8 mouse cellular contexts compared by ENCODE assay signal in the genomic region with DNA sequence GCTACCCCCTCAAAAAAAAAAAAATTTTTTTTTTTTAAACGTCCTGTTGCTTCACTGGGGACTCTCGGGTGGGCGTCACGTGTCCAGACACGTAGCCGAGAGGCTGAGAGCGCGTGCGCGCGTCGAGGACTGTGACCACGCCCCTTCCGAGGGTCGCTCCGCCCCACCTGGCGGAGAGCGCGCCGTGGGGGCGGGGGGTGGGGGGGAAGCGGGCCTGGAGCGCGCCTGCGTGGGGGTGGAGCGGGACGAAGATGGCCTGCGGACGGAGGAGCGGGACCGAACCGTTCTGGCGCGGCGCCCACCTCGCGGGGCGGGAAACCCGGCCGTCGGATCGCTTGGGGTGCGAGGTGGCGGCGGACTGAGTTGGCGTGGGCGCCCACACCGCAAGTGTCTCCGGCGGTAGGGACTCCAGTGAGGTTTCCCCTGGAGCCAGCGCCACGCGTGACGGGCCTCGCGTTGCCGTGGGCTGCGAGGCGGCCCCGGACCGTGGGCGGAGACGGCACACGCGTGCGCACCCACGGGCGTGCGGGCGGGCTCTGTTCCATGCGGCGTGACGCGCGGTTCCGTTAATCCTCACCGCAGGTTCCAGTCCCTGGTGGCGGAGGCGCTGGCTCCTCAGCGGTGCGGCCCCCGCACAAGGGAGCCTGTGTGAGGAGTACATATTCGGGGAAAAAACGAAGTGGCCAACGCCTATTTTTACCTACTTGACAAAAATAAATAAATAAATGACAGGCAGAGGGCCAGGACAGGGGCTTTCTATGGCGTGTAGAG. TPM values are rescaled to one million over a fixed set of nuclear protein-coding genes. Genes with fewer than 3 reads are reported as not detected.
A peak's percentile ranks its signal among the peaks of the same experiment; 100 is the strongest.
DNase-seq lines count a peak whose midpoint lies in the region; ATAC-seq and TF ChIP-seq lines count a peak whose summit lies in the region.

A gene (minus strand): TSS at position 170 of the 771 bp plus-strand sequence.

- H3K4me3 ChIP-seq in ES-Bruce4 (ENCODE audit: low read depth, low read length) = peak within 1 kb of the TSS; percentile 96
- H3K4me3 ChIP-seq in forebrain, embryonic 14.5 days (ENCODE audit: low read depth, low read length) = peak within 1 kb of the TSS; percentile 90
- peak within 1 kb of the TSS; percentile 98 for H3K4me3 ChIP-seq in lung, adult 2 months (replicated peaks; ENCODE audit: extremely low read depth, low read depth, low read length)

- H3K27me3 ChIP-seq in ES-Bruce4 (ENCODE audit: control insufficient read depth, insufficient read depth, low read length, poor library complexity, severe bottlenecking) = no peaks in the 10 kb centered on the region
- no peaks in the 10 kb centered on the region for H3K27me3 ChIP-seq in forebrain, embryonic 14.5 days (replicated peaks; ENCODE audit: control insufficient read depth, insufficient read depth, low read length)

- intact Hi-C loops in heart, postnatal 14 days (cut with DNase I) = loop anchor here (2.0 to 10.0 kb wide), 9 partner anchors 52 to 1153 kb away; no protein-coding TSS in a partner anchor

- WGBS in forebrain, embryonic 14.5 days = under 1% methylated on average over 86 of the region's 86 CpGs
- under 1% methylated on average over 86 of the region's 86 CpGs for WGBS in lung, adult 2 months

- TF ChIP-seq CTCF in ES-Bruce4 (IDR thresholded peaks at IDR 0.05; ENCODE audit: low read depth, low read length) = no peak
- no peak for TF ChIP-seq CTCF in lung, adult 2 months (IDR thresholded peaks at IDR 0.05; ENCODE audit: insufficient read depth, low read length)

- no peak for TF ChIP-seq EP300 in ES-Bruce4 (IDR thresholded peaks at IDR 0.05; ENCODE audit: insufficient read depth, low read depth, low read length)

- H3K4me2 ChIP-seq in forebrain, embryonic 14.5 days (ENCODE audit: low read length) = peak within 1 kb of the TSS; percentile 67

- H3K4me1 ChIP-seq in ES-Bruce4 (ENCODE audit: control insufficient read depth, insufficient read depth, low read length) = no peaks in the 10 kb centered on the region
- H3K4me1 ChIP-seq in forebrain, embryonic 14.5 days (ENCODE audit: control insufficient read depth, insufficient read depth, low read length) = peaks cover 12% of the 10 kb centered on the region
- H3K4me1 ChIP-seq in lung, adult 2 months (ENCODE audit: control insufficient read depth, insufficient read depth, low read length) = peaks cover 4% of the 10 kb centered on the region; the same call in 1 of the 2 replicates

- H3K27ac ChIP-seq in ES-Bruce4 (ENCODE audit: insufficient read depth, low read length) = peak within 1 kb of the TSS; percentile 88
- peak within 1 kb of the TSS; percentile 100 for H3K27ac ChIP-seq in forebrain, embryonic 14.5 days (ENCODE audit: low read depth, low read length)

- peak; percentile 97 for DNase-seq in forebrain, embryonic 14.5 days (ENCODE audit: low spot score)
- DNase-seq in heart, postnatal 14 days = peak; percentile 96 to 98
- DNase-seq in layer of hippocampus, adult 18-20 months (ENCODE audit: low spot score in 2 of 2) = peak; percentile 89 to 94
- DNase-seq in lung, adult 2 months = peak; percentile 89
- DNase-seq in thymus, adult 18-20 months = peak; percentile 89

- no peaks in the 10 kb centered on the region for H3K9me3 ChIP-seq in ES-Bruce4 (replicated peaks; ENCODE audit: control insufficient read depth, insufficient read depth, low read length, poor library complexity, severe bottlenecking)
- no peaks in the 10 kb centered on the region for H3K9me3 ChIP-seq in forebrain, embryonic 14.5 days (replicated peaks; ENCODE audit: control insufficient read depth, low read length)

- peak; percentile 72 for ATAC-seq in cerebellum, adult (ENCODE audit: insufficient number of reproducible peaks, low FRiP score, low TSS enrichment)
- ATAC-seq in forebrain, embryonic 14.5 days = peak; percentile 83
- peak; percentile 77 for ATAC-seq in neutrophil, adult 5-6 weeks (ENCODE audit: extremely low read depth, insufficient number of reproducible peaks, low FRiP score, poor library complexity, severe bottlenecking)

- H3K36me3 ChIP-seq in ES-Bruce4 (ENCODE audit: control insufficient read depth, insufficient read depth, low read length, poor library complexity, severe bottlenecking) = no peaks in the 10 kb centered on the region
- no peaks in the 10 kb centered on the region for H3K36me3 ChIP-seq in forebrain, embryonic 14.5 days (ENCODE audit: control insufficient read depth, insufficient read depth, low read length)

- H3K9ac ChIP-seq in ES-Bruce4 (ENCODE audit: low read depth, poor library complexity, severe bottlenecking) = peak within 1 kb of the TSS; percentile 89
- peak within 1 kb of the TSS; percentile 99 for H3K9ac ChIP-seq in forebrain, embryonic 14.5 days (ENCODE audit: low read length)

- no peak for TF ChIP-seq POLR2A in ES-Bruce4 (IDR thresholded peaks at IDR 0.05; ENCODE audit: insufficient read depth, low read length)
- peak; percentile 61; the same call in 1 of the 2 replicates for TF ChIP-seq POLR2A in lung, adult 2 months (IDR thresholded peaks at IDR 0.05; ENCODE audit: borderline replicate concordance, extremely low read depth, low read depth, low read length)

RNA-seq across cellular contexts. Expression of the gene that starts here (rescaled TPM):
- polyA plus RNA-seq in ES-Bruce4 (2011; ENCODE audit: insufficient read depth, insufficient read length, low read depth, missing spikeins) = 240 and 252 TPM in 2 replicates
- 46.6 and 53.3 TPM in 2 replicates for polyA plus RNA-seq in forebrain, embryonic 14.5 days (2014; fragmentation: Nextera tagmentation; extraction: Ambion mirVana)
- 100 to 1,000 TPM; 417 to 428 TPM for total RNA-seq in heart, postnatal 14 days (2021)
- 100 to 1,000 TPM; 352 to 400 TPM for total RNA-seq in layer of hippocampus, adult 18-20 months (2021)
- polyA plus RNA-seq in lung, adult 2 months (2012; rRNA removed) = 381 and 394 TPM in 2 replicates
- 76.5 and 81.4 TPM in 2 replicates for total RNA-seq in neutrophil, adult 5-6 weeks (2017)

Comparison
In these comparisons a context has a peak if more than half of its experiments do, and no peak if none do; other contexts are left out.
1. Peak in every context shown above with its lines: DNase-seq, ATAC-seq, H3K4me3 ChIP-seq and H3K27ac ChIP-seq.